Mouse (Mus musculus) heart, adult 18-20 months (tissue): ENCODE data around the gene Tmem63a. TPM values are rescaled to one million over a fixed set of nuclear protein-coding genes. Genes with fewer than 3 reads are reported as not detected.
"Not testable (repeated sequence)": the region's sequence is repeated elsewhere in the genome, so short reads cannot be mapped to it uniquely, and the experiment has no call there.

Experiments used
- DNase-seq, 2 experiments: peaks; one replicate each; pipeline ENCODE4 v3.0.0; 2021 to 2022; ENCODE audit warnings: mixed read lengths in 1 of 2
- total RNA-seq, 2 experiments: library from RNA; stranded (reverse); gene quantifications; 2 replicates each; pipeline ENCODE4 v1.2.3; 2021

Gene Tmem63a
- total RNA-seq, 2 experiments from 2014 or later: 15.0 to 15.9 TPM

DNA sequence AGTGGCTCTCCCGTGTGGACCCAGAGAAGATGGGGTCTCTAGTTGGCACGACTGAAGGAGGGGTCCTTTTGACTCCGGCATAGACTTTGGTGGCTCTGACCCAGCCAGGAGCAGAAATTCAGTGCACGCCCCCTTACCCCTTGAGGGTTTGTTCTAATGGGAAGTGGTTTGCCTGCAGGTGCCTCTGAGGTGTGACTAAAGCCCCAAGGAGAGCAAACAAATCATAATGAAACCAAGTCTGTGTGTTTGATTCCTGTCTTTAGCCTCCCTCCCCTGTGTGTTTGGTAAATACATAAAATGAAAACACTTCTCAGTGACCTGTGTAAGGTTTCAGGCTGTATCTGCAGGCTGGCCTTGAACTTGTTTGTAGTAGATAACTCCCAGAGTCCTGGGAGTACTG, 15.9 kb upstream of the Tmem63a start:
- no peak for DNase-seq

DNA sequence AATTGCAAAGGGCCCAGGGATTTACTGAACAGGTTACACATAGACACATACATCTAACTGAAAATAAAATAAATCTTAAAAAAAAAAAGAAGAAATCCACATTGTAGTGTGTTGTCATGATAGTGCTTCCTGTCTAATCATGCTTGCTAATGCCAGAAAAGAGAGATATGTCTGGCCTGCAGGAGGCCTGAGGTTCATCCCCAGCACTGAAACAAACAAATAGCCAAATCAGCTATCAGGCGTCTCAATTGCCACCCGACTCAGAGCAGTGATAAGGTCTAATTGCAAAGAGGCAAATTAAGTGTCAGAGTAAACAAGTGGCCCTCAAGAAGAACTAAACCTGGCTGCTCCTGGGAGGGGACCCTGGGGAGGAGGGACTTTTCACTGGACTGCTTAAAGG, 12.5 kb upstream of the Tmem63a start:
- DNase-seq: no peak

DNA sequence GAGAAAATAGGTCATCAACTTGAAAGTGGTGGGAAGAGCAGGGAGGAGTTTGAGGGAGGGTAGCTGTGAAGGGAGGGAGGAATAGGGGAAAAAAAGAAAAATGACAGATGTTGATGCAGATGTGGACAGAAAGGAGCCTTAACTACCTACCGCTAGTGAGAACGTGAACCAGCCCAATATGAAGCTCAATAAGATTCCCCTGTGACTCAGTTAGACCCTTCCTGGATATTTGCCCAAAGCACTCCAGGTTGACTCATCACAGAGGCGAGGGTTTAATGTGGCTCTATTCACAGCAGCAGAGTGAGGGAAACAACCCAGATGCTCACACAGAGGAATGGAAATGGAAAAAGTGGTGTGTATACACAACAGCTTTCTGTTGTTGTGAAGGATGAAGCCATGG, 11.0 kb upstream of the Tmem63a start:
- no peak for DNase-seq

DNA sequence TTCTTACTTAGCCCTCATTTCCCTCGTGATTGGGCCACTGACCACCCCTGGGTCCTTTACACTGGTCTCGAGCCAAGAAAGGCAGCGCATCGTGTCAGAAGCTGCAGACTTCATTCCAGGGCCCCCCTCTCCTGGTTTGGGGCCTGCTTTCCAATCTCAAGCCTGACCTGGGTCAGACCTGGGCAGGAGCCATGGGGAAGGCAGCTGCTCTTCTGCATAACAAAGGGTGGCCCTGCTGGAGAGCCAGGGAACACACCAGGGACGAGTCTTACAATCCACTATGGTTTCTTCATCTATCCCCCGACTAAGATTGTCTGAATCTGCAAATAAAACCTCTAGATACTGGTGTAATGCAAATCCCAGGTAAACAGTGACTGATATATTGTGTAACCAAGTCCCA, 8.5 kb upstream of the Tmem63a start:
- DNase-seq: no peak

DNA sequence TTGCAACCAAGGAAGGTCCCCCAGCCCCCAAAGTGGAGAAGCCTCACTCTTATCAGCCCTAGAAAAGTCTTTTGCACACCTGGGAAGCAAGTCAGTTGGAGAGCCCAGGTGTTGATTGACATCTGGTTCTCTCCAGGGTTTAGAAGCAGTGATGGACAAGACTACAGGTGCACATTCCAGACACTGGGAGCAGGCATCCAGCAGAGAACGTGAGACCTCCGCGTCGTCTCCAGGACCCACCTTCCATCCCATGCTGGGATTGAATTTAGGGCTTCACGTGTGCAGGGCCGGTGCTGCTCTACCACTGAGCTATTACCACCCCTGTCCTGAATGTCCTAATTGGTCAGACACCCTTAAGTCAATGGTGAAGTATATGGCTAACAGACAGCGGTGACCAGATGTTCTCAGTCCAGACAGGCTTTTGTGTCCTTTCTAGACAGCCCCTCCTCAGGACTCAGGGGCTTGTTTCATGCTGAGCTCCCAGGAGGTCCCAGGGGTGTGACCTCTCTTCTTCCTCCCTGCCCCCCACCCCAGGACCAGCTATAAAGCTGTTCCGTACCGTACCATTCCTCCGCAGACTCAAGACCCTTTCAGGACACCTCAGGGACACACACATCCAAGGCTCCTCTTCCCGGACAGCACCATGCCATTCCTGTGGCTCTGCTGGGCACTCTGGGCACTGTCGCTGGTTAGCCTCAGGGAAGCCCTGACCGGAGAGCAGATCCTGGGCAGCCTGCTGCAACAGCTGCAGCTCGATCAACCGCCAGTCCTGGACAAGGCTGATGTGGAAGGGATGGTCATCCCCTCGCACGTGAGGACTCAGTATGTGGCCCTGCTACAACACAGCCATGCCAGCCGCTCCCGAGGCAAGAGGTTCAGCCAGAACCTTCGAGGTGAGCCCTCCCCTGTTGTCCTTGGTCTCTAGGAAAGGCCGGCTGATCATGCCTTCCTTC, 7.4 kb upstream of the Tmem63a start, which contains the start of gene Lefty1:
Gene Lefty1, plus strand, starts transcription at position 556 of the 953 bp plus-strand sequence.
- no peak for DNase-seq

DNA sequence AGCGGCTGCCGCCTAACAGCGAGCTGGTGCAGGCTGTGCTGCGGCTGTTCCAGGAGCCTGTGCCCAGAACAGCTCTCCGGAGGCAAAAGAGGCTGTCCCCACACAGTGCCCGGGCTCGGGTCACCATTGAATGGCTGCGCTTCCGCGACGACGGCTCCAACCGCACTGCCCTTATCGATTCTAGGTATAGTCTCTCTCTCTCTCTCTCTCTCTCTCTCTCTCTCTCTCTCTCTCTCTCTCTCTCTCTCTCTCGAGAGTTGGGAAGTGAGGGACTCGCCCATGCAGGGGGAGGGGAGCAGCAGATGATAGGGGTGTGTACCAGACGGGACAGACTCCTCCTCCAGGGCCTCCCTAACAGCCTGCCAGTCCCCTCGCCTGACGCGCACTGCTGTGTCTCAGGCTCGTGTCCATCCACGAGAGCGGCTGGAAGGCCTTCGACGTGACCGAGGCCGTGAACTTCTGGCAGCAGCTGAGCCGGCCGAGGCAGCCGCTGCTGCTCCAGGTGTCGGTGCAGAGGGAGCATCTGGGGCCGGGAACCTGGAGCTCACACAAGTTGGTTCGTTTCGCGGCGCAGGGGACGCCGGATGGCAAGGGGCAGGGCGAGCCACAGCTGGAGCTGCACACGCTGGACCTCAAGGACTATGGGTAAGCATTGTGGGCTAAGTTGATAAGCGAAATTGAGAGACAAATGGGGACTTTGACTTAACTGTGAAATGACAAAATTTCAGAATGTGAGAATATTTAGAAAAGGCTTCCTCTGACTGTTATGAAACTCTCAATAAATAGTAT, 5.3 kb upstream of the Tmem63a start:
- peak; percentile 64 to 75 for DNase-seq

DNA sequence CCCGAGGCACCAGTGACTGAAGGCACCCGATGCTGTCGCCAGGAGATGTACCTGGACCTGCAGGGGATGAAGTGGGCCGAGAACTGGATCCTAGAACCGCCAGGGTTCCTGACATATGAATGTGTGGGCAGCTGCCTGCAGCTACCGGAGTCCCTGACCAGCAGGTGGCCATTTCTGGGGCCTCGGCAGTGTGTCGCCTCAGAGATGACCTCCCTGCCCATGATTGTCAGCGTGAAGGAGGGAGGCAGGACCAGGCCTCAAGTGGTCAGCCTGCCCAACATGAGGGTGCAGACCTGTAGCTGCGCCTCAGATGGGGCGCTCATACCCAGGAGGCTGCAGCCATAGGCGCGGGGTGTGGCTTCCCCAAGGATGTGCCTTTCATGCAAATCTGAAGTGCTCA, 4.5 kb upstream of the Tmem63a start:
- DNase-seq: not testable (repeated sequence)

DNA sequence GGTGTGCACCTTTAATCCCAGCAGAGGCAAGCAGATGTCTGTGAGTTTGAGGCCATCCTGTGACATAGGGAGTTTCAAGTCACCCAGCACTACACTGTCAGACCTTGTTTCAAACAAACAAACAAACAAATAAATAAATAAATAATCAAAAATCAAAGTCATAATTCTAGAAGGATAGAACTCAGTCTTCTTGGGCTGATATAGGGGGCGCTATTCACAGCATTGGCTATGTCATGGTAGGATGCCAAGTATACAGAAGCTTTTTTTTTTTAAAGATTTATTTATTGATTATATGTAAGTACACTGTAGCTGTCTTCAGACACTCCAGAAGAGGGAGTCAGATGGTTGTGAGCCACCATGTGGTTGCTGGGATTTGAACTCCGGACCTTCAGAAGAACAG, 3.4 kb upstream of the Tmem63a start:
- not testable (repeated sequence) for DNase-seq

DNA sequence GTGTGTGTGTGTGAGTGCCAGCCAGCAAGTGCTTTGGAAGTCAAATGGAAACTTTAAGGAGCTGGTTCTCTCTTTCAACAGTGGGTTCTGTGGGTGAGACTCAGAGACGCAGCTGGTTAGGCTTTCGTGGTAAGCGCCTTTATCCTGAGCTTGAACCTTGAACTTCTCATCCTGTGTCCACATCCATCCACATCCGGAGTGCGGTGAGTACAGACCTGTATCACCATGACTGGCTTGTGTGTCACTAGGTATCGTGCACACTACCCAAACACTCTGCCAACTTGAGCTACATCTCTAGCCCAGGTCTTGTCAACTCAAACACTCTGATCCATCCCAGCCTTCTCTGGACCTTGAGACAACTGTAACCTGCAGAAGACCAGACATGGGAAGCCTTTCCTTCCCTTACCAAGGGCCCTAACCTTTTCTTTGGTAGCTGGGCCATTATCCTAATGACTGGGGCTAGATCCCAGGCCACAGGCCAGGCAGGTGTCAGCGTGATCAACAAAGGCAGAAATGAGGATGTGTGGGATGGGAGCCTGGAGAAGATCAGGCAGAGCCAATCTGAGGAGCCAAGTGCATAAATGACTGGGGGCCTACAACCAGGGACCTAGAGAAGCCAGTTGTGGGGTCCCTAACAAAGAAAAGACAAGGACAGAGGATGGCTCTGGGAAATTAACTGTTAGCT, 1.2 kb upstream of the Tmem63a start:
- DNase-seq: no peak

DNA sequence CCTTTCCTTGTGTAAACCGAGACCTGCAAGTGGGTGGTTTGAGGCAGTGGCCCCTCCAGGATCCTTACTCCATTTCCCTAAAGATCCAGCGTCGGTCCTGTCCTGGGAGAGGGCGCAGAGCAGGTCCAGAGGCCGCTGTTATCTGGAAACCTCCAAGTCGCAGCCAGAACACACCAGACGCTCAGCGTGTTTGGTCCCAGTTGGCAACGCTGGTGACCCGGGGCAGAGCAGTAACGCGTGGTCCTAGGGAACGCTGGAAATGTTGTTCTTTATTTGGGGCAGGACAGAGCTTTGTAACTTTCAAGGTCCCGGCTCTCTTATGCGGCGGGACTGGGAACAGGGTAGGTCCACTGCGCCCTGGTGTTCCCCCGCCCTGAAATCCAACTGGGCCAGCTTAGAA, 418 bp upstream of the Tmem63a start:
- DNase-seq: peak in 1 of 2 experiments; percentile 44

DNA sequence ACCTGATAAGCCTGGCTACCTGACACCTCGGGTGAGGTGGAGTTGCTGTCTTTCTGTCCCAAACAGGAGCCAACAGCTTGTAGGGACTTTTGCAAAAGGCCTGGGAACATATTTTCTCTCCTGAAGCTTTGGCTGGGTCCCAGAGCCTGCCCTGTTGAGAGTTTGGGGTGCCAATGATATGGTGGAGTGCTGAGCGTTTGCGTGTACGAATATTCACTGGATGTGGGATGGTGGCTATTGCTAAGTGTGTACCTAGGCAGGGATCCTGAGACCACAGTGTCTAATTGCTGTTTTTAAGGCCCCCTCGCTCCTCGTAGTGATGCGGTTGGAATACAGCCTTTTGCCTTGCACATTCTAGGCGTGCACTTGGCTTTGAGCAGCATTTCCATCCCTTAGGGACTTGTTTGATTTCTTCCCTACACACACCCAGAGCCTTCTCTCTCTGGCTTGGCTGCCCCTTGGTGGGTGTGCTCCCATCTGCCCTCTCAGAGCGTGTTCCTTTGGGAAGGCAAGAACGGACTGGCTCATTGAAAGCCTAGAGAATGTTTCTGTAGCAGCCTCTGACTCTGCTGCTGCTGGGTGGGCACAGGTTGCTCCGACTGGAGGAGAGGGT, 994 bp downstream of the Tmem63a start:
- peak; percentile 67 for DNase-seq

DNA sequence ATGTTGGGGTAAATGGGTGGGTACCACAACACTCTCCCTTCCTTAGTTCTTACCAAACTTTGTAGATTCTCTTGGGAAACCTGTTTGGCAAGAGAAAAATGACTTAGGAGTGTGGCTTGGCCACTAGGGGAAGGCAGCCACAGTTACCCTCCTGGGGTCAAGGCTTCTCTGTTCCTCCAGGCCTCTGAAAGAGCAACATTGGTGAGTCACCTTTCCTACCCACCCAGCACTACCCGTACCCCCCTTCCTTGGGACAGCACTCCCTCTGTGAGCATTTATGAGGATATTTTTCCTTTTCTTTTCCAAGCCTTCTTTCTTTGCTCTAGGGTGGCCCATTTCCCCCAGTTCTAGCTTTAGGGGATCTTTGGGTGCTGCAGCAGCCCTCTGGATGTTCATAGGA, 1.8 kb downstream of the Tmem63a start:
- DNase-seq: no peak

DNA sequence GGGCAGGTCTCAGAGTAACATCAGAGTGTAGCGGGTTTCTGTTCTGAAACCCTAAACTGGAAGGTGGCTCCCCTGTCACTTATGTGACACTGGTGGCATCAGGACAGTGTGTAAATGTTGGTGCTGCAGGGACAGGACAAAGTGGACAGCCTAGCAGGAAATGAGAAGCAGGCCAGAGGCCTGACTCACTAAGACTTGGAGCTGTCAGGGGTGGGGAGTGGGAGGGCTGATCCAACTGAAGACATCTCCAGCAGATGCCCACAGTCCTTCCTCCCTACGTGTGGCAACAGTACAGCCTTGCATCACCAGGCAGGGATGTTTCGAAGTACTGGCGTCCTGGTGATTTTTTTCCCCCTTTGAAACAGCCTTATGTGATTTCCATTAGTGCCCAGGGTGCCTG, 2.4 kb downstream of the Tmem63a start:
- peak in 1 of 2 experiments; percentile 59 for DNase-seq

DNA sequence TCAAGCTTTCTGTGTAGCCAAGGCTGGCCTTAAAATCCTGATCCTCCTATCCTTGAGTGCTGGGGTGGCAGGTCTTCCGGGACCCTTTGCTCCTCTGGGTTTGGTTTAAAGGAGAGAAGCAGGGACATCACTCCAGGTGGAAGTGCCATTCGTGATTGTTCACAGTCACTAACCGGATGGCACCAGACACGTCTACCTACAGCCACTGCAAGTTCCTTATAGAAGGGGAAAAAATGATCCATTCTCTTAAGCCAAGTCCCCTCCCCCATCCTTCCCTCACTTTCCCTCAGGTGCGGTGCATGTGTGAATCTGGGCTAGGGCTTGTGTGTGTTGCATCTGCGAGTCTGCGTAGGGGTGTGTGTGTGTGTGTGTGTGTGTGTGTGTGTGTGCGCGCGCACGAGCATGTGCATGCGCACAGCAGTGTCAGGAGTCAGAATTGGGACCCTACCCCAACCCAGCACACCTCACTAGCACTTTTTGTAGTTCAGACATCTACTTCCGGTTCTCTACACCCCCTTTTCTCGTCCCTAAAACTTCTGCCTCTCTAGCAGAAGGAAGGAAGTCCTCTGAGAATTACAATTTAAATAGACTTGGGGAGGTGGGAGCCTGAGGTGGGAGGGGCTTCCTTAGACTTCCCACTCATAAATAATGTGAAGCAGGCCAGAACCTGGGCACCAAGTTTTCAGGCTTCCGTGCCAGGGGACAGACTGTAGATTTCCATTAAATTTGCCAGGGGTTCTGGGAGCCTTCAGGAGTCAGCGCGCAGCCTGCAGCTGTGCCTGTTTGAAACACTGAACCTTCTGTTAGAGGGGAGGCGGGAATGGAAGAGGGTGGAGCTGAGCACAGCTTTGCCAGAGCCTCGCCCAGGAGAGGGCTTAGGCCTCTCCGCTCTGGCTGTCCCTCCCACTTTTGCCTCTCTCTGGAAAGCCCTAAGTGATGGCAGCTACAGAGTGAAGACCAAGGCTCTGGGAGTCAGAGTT, 3.1 kb downstream of the Tmem63a start:
- peak; percentile 65 to 82 for DNase-seq

DNA sequence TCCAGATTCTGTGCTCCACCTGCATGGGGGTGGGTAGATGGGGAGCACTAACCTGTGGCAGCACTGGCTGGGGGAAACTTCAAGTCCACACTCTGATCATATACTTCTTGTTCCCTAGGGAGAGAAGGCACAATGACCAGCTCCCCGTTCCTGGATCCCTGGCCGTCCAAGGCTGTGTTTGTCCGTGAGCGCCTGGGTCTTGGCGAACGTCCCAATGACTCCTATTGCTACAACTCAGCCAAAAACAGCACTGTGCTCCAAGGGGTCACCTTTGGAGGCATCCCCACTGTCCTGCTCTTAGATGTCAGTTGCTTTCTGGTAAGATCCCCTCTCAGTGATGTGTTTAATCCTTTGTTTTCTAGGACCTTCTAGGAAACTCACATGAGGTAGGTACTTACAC, 4.3 kb downstream of the Tmem63a start:
- no peak for DNase-seq

DNA sequence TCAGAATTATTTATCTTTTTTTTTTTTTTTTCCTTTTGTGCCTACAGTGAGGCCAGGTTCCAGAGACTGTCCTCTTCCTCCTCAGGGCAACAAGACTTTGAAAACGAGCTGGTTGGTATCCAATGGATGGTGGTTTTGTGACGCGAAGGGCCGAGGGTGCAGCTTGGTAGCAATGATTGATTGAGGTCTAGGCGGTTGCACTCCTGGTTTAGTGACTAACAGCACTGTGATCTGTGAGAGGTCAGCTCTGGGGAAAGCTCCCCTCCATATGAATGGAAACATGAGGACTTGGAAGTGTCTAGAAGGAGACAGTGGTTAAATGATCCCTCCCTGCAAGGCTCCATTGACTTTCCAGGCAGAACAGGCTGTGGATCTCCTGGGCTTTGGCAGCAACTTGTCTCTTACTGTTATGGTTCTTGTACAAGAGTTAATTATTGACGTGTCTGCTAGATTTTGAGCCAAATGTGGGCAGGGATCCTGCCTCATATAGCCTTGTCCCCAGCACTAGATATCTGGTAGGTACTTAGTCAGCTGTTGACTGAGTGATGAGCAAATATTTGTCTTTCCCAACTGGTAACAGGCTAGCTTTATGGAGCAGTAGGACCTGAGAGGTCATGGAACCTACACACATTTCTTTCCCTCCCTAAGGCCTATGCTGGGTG, 10.1 kb downstream of the Tmem63a start:
- no peak for DNase-seq

DNA sequence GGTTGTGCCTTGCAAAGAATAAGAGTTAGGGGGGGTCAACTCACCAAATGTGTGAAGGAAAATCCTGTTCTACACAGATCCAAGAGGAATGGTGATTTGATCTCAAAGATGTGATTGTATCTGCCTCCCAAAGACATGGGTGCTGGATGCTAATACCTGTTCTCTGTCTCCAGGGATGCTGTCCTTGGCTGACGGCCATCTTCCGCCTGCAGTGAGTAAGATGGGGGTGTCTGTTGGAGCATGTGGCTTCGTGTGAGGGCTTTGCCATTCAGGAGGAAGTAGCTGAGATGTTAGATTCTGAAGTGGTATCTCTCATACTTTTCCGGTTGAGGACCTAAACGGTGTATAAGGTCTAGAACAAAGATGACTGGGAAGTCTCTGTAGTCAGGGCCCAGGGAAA, 10.7 kb downstream of the Tmem63a start:
- DNase-seq: no peak

DNA sequence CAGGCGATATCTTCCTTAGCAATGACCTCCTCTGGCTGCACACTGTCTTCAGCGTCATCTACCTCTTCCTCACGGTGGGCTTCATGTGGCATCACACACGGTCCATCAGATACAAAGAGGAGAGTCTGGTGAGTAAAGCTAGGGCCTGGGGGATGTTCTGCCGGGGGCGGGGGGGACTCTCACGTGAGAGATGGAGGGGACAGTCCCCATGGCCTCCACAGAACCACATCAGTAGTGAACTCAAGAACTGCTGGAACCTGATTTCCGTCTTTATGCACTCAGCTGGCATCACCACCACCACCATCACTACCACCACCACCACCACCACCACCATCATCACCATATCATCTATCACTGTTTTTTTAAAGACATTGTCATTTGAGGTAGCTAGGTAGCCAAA, 14.3 kb downstream of the Tmem63a start:
- DNase-seq: no peak

DNA sequence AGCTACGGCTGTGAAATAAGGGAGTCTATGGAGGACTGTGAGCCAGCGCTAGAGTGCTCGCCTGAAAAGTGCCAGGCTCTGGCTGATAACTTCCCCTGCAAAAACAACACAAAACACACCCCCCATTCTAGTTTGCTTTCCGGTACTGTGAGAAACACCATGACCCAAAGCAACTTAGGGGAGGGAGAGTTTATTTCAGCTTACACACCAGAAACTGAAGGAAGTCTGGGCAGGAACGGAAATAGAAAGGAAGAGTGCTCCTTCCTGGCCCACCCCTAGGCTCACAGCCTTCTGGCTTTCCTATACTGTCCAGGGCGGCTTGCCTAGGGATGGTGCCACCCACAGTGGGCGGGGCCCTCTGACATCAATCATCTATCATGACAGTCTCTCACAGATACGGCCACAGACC, 14.8 kb downstream of the Tmem63a start:
- DNase-seq: peak; percentile 51 to 75

DNA sequence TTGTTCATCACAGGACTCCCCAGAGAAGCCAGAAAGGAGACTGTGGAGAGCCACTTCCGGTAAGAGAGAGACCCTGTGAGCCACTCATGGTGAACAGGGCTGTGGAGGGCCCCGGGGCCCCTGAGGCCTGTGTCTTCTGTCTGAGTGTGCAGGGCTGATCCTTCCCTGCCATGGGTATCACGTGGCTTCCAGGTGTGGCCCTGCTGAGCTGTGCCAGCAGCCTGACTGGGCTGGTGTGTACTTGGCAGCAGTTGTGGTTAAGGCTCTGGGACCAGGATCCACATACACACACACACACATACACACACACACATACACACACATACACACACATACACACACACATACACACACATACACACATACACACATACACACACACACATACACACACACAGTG, 15.8 kb downstream of the Tmem63a start:
- DNase-seq: no peak
